Mouse (Mus musculus) thymus, postnatal 4 days (tissue): ENCODE data around the gene Txnrd2.

ENCODE experiments used
- DNase-seq: peaks from one replicate; pipeline ENCODE4 v3.0.0; 2021

The Txnrd2 gene

DNA sequence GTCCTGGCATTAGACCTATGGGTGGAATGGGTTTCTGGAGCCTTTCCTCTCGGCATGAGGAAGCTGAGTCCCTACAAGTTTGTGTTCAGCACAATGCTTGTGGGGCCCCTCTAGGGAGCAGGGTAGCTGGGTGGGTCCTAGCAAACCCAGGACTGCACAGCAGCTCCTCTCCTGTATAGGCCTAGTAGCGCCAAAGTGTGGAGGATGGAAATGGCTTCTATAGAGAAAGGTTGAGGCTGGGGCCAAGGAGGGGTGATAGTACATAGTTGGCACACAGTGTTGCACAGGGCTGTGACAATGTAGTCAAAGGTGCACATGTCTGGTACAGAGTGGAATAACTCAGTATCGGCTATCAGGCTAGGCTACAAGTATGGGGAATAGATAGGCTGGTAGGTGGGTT lies 32.1 kb upstream of the Txnrd2 start:
- DNase-seq, result no peak

DNA sequence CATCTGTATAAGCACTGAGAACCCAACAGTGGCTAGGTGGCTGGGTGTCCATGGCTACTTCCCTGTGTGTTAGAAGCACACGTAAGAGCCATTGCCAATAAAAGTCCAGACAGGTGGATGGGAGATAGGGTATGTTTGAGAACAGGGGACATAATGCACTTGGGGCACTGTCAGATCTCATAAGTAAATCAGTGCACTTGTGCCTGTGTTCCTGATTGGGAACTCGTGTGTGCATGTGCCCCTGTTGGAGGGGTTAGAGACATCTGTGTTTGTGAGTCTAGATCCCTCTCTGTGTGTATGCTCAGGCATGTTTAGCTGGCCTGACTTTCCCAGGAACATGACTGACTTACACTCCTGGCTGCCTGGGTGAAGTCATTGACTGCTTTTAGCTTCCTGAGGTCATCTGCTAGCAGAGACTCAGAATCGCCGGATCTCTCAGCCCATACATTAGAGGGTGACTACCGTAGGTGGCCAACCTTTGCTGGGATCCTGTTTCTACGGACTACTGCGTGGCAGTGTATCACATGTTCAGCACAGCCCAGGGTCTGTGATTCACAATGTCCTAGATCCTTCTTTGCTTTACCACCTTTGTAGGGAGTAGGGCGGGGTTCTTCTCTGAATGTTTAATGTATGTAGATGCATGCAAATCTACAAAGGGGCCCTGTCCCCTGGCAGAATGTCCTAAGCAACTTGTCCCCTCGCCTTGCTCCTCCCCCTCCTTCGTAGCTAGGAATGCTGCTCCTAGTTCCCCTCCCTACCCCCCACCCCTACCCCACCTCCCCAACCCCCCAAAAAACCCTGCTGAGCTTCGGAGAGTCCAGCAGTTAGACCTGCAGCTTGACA lies 31.2 kb upstream of the Txnrd2 start:
- no peak for DNase-seq

DNA sequence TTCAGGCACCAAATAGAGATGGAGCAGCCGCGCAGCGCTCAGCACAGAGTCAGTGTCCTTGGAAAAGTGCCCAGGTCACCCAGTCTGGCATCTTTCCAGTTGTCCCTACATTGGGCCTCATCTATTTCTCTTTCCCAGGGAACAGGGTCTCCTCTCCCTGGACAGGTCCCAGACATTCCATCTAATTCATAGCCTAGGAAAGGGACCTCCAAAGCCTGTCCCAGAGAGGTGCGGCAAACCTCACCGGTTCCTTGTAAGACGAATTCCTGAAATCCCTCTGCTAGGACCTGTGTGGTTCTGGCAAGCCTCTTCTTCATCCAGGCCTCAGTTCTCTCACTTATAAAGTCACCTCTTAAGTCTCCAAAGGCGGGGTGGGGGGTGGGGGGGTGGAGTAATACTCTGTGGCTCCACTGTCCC lies 30.6 kb upstream of the Txnrd2 start:
- no peak for DNase-seq

DNA sequence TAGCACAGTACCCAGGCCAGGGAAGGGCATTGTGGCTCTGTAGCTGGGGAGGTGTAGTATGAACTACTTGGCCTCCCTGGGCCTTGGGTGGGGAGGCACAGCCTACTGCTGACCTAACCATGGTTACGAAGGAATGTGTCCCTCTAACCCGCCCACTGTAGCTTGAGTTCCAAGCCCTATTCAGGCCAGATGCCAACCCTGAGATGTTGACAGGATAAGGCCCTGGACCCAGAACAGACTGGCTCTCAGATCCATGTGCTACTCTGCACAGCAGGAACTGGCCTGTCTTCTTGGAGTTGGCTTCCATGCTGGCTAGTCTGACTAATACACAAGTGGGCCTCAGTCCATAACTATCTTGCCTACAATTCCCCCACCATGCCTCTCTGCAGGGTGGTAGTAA lies 30.0 kb upstream of the Txnrd2 start:
- no peak for DNase-seq

DNA sequence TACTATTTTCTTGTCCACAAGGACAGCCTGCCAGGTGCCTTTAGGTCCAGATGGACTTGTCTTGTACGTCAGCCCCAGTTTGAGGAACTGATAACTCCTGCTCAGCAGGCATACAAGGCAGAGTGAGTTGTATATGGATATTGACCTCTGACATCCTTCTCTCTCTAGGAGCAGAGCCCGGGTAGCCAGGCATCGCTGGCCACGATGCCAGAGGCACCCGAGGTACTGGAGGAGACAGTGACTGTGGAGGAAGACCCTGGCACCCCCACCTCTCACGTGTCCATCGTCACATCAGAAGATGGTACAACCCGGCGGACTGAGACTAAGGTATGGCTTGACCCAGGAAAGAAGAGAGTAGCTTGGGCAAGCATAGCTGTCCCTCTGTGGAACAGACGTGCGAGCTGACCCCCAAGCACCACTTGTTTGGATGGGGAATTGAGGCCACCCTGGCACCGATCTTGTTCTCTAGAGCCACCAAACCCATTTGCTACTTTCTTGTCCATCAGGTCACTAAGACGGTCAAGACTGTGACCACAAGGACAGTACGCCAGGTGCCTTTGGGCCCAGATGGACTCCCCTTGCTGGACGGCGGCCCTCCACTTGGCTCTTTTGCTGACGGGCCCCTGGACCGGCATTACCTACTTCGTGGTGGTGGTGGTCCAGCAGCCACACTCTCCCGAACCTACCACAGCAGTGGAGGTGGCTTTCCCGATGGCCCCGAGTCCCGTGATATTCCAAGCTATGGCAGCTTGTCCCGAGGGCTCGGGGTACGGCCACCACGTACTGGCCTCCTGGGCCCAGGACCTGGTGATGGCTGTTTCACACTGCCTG lies 29.2 kb upstream of the Txnrd2 start:
- DNase-seq, result no peak

DNA sequence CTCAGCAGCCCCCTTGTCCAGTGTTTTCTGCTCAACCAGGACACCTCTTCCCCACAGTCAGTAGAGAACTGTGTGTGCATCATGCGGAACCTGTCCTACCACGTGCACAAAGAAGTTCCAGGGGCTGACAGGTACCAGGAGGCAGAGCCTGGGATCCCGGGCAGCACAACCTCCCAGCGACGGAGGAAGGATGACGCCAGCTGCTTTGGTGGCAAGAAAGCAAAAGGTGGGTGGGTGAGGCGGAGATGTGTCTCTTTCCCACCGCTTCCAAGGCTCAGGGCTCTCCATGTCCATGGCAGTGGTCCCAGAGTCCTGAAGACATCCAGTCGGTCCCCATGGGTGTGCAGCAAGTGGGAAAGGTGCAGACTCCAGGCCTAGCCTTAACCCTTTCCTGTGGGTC lies 26.2 kb upstream of the Txnrd2 start:
- DNase-seq, result no peak

DNA sequence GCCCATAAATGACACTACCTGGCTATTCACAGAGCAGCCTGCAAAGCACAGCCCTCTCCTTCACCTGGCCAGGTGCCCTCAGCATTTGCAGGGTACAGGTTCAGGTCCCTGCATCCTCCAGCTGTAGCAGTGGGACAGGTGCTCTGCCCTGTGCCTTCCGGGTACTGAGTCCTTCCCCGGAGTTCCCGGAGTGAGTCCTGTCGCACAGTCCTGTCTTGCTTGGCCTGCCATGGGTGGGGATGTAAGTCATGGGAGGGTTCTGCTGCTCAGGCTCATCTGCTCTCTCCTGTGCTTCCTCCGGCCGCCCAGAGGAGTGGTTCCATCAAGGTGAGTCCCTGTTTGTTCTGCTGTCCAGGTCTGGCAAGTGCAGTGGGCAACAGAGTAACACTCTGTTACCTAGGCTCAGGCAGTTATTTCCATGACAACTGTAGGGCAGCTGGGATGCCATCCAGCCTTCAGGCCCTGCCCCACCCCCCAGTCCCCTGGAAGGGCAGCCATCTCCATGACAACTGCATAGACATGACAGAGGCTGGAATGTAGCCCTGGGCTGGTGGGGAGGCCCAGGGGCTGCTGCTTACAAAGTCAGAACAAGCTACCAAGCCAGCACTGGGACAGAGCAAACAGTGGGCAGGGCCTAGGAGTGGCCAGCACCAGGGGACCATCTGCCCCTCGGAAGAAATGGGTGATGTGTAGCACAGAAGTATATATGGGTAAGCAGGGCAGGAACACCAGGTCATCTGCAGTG lies 25.5 kb upstream of the Txnrd2 start:
- DNase-seq, result no peak

DNA sequence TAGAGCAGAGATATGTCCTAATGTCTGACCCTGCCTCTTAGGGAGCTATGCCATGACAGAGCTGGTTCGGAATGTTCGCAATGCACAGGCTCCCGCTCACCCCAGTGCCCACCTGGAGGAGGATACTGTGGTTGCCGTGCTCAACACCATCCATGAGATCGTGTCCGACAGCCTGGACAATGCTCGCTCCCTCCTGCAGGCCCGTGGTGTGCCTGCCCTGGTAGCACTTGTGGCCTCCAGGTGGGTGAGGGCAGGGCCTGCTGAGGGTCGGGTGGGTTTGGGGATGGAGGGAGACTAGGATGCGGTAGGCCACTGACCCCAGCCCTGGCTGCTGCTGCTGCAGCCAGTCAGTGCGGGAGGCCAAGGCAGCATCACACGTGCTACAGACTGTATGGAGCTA lies 22.9 kb upstream of the Txnrd2 start:
- DNase-seq, result no peak

DNA sequence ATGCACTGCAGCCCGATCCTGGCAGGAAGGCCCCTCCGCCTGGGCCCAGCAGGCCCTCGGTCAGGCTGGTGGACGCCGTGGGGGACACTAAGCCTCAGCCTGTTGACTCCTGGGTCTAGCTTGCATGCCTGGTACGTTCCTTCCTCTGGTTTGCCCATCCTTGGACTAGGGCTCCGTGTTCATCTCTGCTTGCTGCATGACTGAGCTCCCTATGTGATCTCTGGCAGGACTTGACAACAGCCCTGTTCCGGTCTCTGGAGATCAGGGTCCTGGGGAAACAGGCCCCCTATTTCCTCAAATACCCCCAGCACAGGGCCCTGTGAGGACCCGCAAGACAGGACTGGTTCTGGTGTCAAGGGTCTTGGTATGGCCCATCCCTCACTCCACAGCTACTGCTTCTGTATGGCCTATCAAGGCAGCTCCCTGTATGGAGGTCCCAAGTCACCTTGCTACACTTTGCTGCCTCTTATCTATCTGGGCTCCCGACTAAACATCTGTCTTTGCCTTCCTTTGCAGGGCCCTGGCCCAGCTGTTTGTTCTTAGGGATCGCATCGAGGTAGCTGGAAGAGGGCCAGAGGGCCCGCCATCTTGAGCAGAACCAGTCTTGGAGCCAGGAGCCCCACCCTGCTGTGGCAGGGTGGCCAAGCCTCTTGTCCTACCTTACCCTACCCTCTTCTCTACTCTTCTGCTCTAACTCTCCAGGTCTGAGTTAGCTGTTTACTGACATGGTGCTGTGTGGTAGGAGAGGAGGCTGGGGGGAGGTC lies 20.9 kb upstream of the Txnrd2 start:
- DNase-seq, result no peak

DNA sequence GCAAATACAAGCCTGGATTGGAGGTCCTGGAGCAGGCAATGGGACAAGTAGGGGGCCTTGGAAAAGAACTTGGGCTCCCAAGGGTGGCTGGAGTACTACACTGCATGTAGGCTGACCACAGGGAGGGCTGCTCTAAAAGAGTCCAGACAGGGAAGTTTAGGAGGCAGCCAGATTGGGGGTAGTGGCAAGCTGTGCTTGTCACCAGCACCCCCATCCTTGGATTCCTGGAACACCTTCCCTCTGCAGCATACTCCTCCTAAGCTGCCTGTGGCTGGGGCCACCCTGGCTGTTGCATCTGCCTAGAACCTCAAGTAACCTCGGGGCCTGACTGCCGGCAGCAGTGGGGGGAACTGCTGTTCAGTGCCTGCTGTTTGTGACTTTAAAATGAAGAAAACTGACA lies 20.3 kb upstream of the Txnrd2 start:
- no peak for DNase-seq

DNA sequence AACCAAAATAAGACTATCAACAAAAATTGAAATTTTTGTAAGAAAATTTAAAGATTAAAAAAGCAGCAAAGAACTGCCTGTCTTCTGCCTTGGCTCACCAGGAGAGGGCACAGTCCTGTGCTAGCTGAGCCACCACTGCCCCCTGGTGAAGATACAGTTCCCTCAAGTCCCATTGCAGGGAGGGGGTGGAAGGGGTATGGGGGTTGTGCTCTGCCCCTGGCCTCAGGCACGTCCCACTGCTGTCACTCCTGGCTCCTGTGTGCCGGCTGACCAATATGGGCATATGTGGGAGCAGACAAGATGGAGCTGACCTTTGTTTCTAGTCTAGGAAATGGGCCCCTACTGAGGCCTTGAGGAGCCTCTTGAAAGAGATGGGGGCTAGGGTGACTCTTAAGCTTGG lies 19.9 kb upstream of the Txnrd2 start:
- DNase-seq, result peak; percentile 83

DNA sequence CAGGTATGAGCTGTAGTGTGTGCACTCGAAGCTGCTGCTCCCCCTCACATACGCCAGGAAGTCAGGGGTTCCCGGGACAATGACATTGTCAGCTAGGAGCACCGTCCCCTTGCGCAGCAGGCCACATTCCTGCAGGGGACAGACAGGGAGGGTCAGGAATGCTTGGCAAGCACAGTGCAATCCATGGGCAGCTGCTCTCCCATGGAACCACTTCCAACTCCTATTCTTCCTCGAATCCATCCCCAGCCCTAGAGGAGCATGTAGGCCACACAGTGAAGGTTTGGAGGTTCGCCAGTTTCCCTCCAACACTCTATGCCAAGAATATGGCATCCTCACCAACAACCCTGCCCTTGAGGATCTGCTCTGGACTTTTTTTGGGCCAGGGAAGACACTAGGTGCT lies 18.3 kb upstream of the Txnrd2 start:
- DNase-seq, result no peak

DNA sequence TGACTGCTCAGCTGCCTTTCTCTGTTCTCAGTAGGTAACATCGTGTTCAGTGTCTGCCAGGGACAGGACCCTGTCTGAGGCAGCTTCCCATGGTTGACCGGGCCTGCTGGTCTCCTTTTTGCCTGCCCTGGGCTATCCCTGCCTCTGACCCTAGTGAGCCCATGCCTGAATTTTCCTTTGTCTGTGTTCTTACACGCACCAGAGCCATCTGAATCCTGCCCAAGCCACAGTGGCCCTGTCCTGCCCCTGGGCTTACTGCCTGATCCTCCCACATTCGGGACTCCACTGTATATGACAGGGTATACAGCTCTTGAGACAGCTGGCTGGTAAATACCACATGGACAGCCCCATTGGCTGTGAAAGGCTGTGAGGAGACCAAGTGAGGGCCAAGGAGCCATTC lies 16.4 kb upstream of the Txnrd2 start:
- DNase-seq, result peak; percentile 6

DNA sequence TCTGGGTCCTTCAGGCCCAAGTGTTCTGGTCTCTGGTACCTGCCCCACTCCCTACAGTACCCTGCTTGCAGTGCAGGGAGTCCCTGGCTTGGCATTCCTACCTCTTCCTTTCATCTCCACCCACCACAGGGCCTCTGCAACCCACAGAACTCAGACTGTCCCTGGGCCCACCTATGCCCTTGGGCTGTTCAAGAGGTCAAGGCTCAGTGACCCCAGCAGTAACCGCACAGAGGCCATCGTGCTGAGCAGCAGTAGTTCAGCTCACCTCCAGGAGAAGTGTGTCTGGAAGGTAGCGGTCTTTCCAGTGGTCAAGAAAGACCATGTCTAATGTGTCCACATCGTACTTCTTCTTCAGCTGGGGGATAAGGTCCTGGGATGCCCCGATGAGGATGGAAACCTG lies 15.8 kb upstream of the Txnrd2 start:
- no peak for DNase-seq

DNA sequence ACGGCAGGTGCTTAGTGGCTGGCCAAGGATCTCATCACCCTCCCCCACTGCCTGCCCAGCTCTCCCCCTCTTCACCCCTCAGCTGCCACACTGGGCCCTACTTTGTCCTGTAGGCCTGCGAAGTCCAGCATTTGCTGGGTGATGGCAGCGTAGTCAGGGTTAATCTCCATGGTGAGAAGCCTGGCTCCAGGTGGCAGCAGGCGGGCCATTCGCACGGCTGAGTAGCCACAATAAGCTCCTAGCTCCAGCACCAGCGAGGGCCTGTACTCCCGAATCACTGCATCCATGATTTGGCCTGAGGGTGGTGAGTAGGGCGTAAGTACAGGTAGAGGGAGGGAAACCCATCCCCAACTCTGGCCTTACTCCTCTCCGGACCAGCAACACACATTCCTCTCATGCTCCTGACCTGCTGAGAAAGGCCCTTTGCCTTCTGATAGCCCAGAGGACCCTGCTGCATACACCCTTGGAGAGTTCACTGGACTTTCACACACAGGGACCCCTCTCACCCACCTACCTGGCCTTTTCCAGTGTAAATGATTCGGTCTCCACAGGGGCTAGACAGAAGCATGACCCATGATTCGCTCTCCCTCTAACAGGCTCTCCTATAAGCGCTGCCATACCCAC lies 15.0 kb upstream of the Txnrd2 start:
- peak; percentile 6 for DNase-seq

DNA sequence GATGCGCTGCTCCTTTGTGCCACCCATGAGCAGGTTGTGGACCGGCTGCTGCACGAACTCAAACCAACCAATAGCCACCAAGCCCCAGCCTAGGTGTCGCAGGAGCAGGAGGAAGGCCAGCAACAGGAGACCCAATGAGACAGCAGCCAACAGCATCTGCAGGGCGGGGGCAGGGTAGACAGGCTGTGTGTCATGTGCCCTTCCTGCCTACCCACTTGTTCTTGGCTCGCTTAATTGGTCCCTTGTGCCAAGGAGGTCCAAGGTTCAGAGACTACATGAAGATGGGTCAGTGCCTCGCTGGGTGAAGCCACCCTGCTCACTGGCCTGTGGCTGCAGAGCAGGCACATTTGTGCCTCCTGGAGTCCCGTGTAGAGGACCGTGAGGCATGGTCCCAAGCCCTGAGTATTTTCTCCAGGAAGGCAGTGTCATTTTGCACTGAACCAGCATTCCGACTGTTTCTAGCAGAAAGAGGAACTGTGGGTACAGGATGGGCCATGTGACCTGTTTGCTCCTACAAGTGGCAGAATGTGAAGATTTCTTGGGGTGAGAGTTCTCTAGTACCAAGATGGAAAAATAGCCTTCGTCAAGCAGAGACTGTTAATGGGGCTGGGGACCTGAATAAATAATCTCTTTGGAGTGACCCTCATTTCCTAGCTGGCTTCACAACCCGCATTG lies 14.2 kb upstream of the Txnrd2 start:
- peak; percentile 66 for DNase-seq

DNA sequence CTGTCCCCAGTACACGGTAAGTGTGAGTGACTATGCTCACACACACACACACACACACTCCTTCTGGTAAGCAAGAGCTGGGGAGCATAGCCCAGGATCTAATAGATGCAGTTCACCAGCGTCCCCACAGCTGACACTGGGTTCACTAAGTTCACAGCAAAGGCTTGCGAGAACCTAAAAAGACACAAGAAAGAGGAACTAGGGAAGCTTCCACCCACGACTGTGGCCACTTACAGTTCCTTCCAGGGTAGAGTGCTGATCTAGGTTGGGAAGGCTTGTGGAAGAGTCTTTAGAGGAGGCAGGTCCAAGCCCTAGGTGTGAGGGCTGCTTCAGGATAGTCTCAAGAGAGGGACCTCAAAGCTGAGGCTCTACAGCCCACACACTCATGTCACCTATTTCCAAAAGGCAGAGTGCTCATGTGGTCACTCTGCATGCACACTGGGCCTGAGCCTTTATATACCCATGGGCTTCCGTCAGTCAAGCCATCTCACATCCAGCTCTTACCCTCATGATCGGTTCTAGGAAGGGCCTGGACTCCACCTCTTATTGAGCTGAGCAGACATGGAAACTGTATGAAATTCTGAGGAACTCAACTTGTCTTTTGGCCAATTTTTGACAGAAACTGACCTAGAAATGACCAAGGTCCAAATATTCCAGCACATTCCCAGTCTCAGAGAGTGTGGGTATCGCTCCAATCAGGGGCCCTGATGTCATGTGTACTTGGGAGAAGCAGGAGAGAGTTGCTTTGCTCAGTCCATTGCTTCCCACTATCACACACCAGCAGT lies 13.0 kb upstream of the Txnrd2 start:
- peak; percentile 7 for DNase-seq

DNA sequence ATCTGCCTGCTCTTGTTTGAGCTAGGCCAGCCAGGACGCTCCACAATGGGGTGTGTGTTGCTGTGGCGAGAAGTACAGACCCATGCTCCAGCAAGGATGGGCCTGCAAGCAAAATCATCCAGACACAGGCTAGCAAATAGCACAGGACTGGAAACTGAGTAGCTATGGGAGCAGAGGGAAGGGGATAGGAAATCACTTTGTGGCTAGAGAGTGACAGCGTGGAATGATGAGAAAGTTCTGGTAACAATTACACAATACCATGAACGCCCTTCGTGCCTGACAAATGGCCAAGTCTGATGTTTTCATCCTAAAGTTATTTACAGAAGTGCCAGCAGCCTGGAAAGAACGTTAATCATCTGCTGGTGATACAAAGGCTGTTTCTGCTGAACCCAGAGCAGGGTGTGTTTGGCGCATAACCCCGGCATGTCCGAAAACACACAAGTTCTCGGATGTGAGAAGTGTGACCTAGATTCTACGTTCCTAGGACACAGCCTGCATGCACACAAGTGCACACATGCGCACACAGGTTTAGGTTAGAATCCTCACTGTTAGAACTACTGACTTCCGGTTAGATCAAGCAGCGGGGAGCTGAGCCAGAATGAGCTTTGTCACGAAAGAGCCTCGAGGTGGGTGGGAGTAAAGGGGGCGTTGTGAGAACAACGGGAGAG lies 10.0 kb upstream of the Txnrd2 start:
- peak; percentile 24 for DNase-seq

DNA sequence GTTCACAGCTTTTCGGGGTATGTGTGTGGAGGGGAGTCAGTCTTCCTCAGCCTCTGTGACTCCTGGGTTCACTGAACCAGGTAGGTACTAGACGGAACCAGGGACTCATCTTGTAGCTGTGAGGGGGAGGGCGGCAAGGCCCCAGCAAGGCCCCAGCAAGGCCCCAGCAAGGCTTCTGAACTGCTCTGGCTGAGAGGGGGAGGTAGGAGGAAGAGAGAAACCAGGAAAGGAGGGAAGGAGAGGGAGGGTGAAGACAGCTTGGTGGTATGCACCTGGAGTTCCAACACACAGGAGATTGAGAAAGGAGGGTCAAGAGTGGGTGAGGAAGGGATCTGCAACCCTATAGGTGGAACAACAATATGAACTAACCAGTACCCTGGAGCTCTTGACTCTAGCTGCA lies 9.3 kb upstream of the Txnrd2 start:
- peak; percentile 12 for DNase-seq

DNA sequence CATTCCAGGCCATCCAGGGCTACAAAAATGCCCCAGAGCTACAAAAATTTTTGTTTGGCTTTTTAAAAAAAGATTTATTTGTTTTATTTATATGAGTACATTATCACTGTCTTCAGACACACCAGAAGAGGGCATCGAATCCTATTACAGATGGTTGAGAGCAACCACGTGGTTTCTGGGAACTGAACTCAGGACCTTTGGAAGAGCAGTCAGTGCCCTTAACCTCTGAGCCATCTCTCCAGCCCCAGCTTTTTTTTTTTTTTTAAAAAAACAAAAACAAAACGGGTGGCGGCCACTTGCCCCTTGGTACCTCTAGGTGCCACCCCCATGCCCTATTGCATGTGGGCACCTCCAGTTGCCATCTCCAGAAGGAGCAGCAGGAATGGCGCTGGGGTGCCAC lies 8.7 kb upstream of the Txnrd2 start:
- peak; percentile 7 for DNase-seq
